Mouse (Mus musculus) cerebellum, postnatal 4 days (tissue): ENCODE data around the gene Hist2h3c1.

Source experiments
- DNase-seq, 2 experiments: peaks; one replicate each; pipeline ENCODE4 v3.0.0; 2022; ENCODE audit warnings: low spot score in 2 of 2, mixed read lengths in 1 of 2

Gene Hist2h3c1

GRCm38 (mm10) chr3:96255926-96256593, 9.6 kb downstream of the Hist2h3c1 start:
- no peak for DNase-seq

GRCm38 (mm10) chr3:96257190-96257589, 10.7 kb downstream of the Hist2h3c1 start:
- DNase-seq = no peak

GRCm38 (mm10) chr3:96260220-96260619, 13.7 kb downstream of the Hist2h3c1 start:
- no peak for DNase-seq

GRCm38 (mm10) chr3:96261623-96262022, 15.1 kb downstream of the Hist2h3c1 start:
- no peak for DNase-seq

- DNase-seq = peak in 1 of 2 experiments; percentile 66
Observed at GRCm38 (mm10) chr3:96262216-96262875, 15.9 kb downstream of the Hist2h3c1 start.

- DNase-seq = peak; percentile 79 to 93
Observed at GRCm38 (mm10) chr3:96262979-96263550, 16.6 kb downstream of the Hist2h3c1 start, which contains the start of gene Hist2h4. Gene Hist2h4 (minus strand): TSS chr3:96263311.

GRCm38 (mm10) chr3:96263558-96264403, 17.3 kb downstream of the Hist2h3c1 start:
- DNase-seq = peak in 1 of 2 experiments; percentile 39

- no peak for DNase-seq
Observed at GRCm38 (mm10) chr3:96264404-96264949, 18.0 kb downstream of the Hist2h3c1 start.

GRCm38 (mm10) chr3:96266132-96266710, 19.7 kb downstream of the Hist2h3c1 start:
- no peak for DNase-seq

GRCm38 (mm10) chr3:96267541-96267940, 21.1 kb downstream of the Hist2h3c1 start:
- DNase-seq = no peak

- peak; percentile 58 to 77 for DNase-seq
Observed at GRCm38 (mm10) chr3:96268051-96268775, 21.7 kb downstream of the Hist2h3c1 start, which contains the start of gene Hist2h3b. Gene Hist2h3b (plus strand): TSS chr3:96268654.

- DNase-seq = peak in 1 of 2 experiments; percentile 22
Observed at GRCm38 (mm10) chr3:96268776-96269378, 22.4 kb downstream of the Hist2h3c1 start.

GRCm38 (mm10) chr3:96269511-96270474, 23.3 kb downstream of the Hist2h3c1 start, which contains the start of gene Hist2h2bb:
Gene Hist2h2bb (plus strand): TSS chr3:96269752.
- DNase-seq = peak; percentile 52 to 82

- no peak for DNase-seq
Observed at GRCm38 (mm10) chr3:96273591-96274465, 27.3 kb downstream of the Hist2h3c1 start.

- peak in 1 of 2 experiments; percentile 37 for DNase-seq
Observed at GRCm38 (mm10) chr3:96277428-96277799, 30.9 kb downstream of the Hist2h3c1 start.

- peak; percentile 94 to 95 for DNase-seq
Observed at GRCm38 (mm10) chr3:96277800-96278624, 31.5 kb downstream of the Hist2h3c1 start.

- DNase-seq = no peak
Observed at GRCm38 (mm10) chr3:96280660-96281059, 34.2 kb downstream of the Hist2h3c1 start.
